Mouse (Mus musculus) midbrain, postnatal 0 days (tissue): ENCODE measurements at regions not wholly inside any gene's neighbourhood (a gene's known extent, or its start where the extent isn't known, plus 50 kb on each side); places are given as distances from the start of the nearest gene placed in this dataset.
A peak's percentile ranks its signal among the peaks of the same experiment; 100 is the strongest.

Source experiments
- ATAC-seq: fragments of 200-750 bp; cut with Nextera tagmentation; 2 replicates; pipeline ENCODE4 v1.8.0; 2017; ENCODE audit warnings: moderate number of reproducible peaks, mild to moderate bottlenecking, moderate TSS enrichment, moderate library complexity; ENCODE audit not compliant: low FRiP score
- DNase-seq: peaks from one replicate; pipeline ENCODE4 v3.0.0-alpha.2; 2015; ENCODE audit warnings: low spot score
- H3K27ac ChIP-seq: fragments of 300-500 bp; sonication (generic); 2 replicates; pipeline ENCODE4 v1.5.1; 2014; ENCODE audit warnings: low read depth, mild to moderate bottlenecking, low read length, mixed read lengths
- H3K27me3 ChIP-seq: fragments of 300-500 bp; sonication (generic); 2 replicates; pipeline ENCODE4 v1.6.1; 2014; ENCODE audit warnings: low read length, control low read depth, mixed read lengths; ENCODE audit not compliant: insufficient read depth
- H3K36me3 ChIP-seq: fragments of 300-500 bp; sonication (generic); 2 replicates; pipeline ENCODE4 v1.6.1; 2014; ENCODE audit warnings: low read length, control low read depth, mixed read lengths; ENCODE audit not compliant: insufficient read depth
- H3K4me1 ChIP-seq: fragments of 300-500 bp; sonication (generic); 2 replicates; pipeline ENCODE4 v1.6.1; 2014; ENCODE audit warnings: mild to moderate bottlenecking, control low read depth, antibody characterized with exemption, low read length, mixed read lengths; ENCODE audit not compliant: insufficient read depth
- H3K4me2 ChIP-seq: fragments of 300-500 bp; sonication (generic); 2 replicates; pipeline ENCODE4 v1.6.1; 2014; ENCODE audit warnings: low read depth, mild to moderate bottlenecking, low read length, mixed read lengths; ENCODE audit not compliant: poor library complexity, severe bottlenecking
- H3K4me3 ChIP-seq: fragments of 300-500 bp; sonication (generic); 2 replicates; pipeline ENCODE4 v1.5.1; 2014; ENCODE audit warnings: low read depth, mild to moderate bottlenecking, low read length, moderate library complexity
- H3K9ac ChIP-seq: fragments of 300-500 bp; sonication (generic); replicated peaks from 2 replicates; pipeline ENCODE4 v1.6.1; 2014; ENCODE audit warnings: mild to moderate bottlenecking, low read length, moderate library complexity, mixed read lengths; ENCODE audit not compliant: poor library complexity, severe bottlenecking
- H3K9me3 ChIP-seq: fragments of 300-500 bp; sonication (generic); 2 replicates; pipeline ENCODE4 v1.6.1; 2016; ENCODE audit warnings: low read length, control low read depth
- CTCF ChIP-seq: IDR thresholded peaks from 2 replicates; pipeline ENCODE4 v1.5.1; 2016; ENCODE audit warnings: antibody characterized with exemption, mild to moderate bottlenecking
- WGBS: fragments of 180-500 bp; shearing (Covaris S2); extraction: QIAGEN DNeasy Blood & Tissue Kit; methylation state at CpG from one replicate; pipeline ENCODE4 v1.1.7; 2014; 5-methylcytosine and 5-hydroxymethylcytosine counted together

DNA sequence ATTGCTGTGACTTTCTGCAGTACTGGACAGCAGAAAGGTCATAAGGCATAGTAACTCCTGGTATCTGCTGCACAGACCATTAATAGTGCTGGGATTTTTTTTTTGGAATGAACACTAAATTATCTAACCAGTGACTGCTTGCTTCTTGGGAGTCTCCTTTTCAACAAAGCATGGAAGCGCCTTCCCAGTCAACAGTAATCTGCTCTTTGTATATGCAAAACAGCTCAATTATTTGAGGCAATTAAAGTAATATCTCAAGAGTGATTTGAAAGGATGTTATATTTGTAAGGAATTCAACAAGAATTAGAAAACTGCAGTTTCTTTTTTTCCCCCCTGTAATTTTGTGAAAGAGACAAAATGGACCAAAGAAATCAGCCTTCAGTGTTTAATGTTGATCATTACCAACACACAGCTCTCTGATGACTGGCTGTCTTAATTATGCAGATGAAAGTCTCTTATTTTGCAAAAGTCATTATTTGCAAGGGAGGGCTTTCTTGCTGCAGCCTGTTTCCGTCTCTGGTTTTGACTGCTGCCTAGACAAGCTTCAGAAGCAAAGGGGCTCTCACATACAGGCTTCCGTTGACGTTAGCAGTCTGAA is 260.3 kb upstream of the Arpp21 start:
- Histone ChIP-seq H3K36me3 (no peaks in the 10 kb centered on the region), H3K4me1 (no peaks in the 10 kb centered on the region), H3K27ac (no peak overlapping the region), H3K4me3 (no peak overlapping the region), H3K9ac (no peak overlapping the region), H3K27me3 (no peaks in the 10 kb centered on the region), H3K9me3 (no peaks in the 10 kb centered on the region), H3K4me2 (no peak overlapping the region)
- DNase-seq, result no peak
- WGBS, result 75% methylated on average over 4 of the region's 4 CpGs
- no peak for TF ChIP-seq CTCF
- no peak for ATAC-seq

DNA sequence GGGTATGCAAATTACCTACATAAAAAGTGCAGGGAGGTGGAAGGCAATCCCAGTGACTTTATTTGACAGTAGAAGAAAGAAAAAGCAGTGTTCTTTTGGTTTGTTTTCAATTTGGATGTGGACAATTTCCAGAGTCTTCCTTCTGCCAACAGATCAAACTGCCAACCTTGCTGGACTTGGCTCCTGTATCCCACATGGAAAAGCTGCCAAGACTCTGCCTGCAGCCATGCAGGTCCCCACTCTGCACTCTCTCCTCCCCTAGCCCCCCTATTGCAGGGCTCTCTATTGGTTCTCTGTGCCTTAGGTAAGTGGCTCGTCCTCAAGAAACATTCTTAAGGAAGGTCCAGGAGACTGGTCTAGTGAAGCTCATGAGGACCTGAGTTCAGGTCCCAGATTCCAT is 255.2 kb upstream of the Arpp21 start:
- H3K9ac ChIP-seq, result no peak overlapping the region
- no peaks in the 10 kb centered on the region for H3K36me3 ChIP-seq
- H3K9me3 ChIP-seq, result no peaks in the 10 kb centered on the region
- no peak for TF ChIP-seq CTCF
- ATAC-seq, result no peak; the same call in 1 of the 2 replicates
- WGBS, result 76% methylated on average over 1 of the region's 1 CpGs
- no peak overlapping the region for H3K27ac ChIP-seq
- H3K4me3 ChIP-seq, result no peak overlapping the region
- no peaks in the 10 kb centered on the region for H3K27me3 ChIP-seq
- H3K4me2 ChIP-seq, result no peak overlapping the region
- H3K4me1 ChIP-seq, result no peaks in the 10 kb centered on the region
- peak; percentile 76 for DNase-seq

DNA sequence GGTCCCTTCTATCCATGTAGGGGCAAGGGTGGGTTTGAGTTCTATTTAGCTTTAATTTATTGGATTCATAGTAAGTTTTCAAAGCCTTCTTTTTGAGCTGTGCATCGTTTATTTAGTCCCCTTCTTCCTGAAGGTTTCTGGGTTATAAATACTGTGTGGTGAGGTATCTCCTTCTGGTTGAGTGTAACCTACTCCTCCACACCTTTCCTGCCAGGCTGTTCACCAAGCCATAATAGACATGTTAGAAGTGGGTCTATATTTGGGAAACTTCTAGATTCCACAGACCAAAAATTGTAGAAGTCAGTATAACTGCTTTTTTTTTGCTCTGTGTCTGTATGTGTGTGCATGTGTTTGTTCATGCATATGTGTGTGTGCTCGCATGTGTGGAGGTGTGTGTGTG is 240.9 kb upstream of the Arpp21 start:
- WGBS, result 89% methylated on average over 2 of the region's 2 CpGs

DNA sequence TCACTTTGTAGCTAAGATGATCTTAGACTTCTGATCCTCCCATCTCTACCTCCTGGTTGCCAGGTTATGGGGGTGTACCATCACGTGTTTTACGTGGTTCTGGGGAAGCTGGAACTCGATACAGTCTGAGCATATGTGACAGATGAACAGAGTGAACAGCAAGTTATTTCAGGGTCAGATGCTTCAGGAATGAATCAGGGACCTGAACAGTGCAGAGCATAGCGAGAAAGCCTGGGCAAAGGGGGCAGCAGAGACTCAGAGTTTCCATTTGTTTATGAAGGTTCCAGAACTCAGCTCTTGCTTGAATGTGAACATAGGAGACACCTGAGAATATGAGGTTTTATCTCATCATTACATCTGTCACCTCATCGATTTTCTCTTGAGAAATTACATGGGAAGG is 221.9 kb upstream of the Arpp21 start:
- Histone ChIP-seq H3K9ac (no peak overlapping the region), H3K27ac (no peak overlapping the region), H3K4me2 (no peak overlapping the region), H3K4me3 (no peak overlapping the region), H3K4me1 (peaks cover 3% of the 10 kb centered on the region; the same call in 1 of the 2 replicates), H3K27me3 (no peaks in the 10 kb centered on the region), H3K36me3 (no peaks in the 10 kb centered on the region), H3K9me3 (no peaks in the 10 kb centered on the region)
- WGBS, result 80% methylated on average over 5 of the region's 5 CpGs
- ATAC-seq (no peak), DNase-seq (no peak)
- TF ChIP-seq CTCF, result no peak

More for the DNA sequence above, 240.9 kb upstream of the Arpp21 start:
- Histone ChIP-seq H3K4me2 (no peak overlapping the region), H3K27me3 (no peaks in the 10 kb centered on the region), H3K9ac (no peak overlapping the region), H3K36me3 (no peaks in the 10 kb centered on the region), H3K9me3 (no peaks in the 10 kb centered on the region), H3K27ac (no peak overlapping the region), H3K4me1 (no peaks in the 10 kb centered on the region), H3K4me3 (no peak overlapping the region)
- TF ChIP-seq CTCF, result no peak
- DNase-seq (no peak), ATAC-seq (no peak)

DNA sequence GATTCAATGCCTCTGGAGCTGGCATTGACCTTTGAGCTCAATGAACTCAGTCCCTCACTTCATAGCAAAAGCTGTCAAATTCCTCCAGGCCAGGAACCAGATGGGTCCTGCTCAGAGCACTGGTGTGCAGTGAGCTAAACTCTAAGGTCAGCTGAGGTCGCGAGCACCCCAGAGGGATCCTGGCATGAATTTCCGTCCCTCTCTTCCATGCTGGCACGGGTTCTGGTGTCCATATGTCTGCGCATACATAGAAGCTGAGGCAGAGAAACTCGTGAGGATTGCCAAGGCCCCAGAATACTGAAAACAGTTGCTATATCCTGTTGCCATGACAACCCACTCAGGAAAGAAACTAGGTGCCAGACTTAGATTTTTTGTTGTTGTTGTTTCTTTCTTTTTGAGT is 219.0 kb upstream of the Arpp21 start:
- Histone ChIP-seq H3K36me3 (no peaks in the 10 kb centered on the region), H3K9me3 (no peaks in the 10 kb centered on the region), H3K9ac (no peak overlapping the region), H3K4me3 (no peak overlapping the region), H3K27me3 (no peaks in the 10 kb centered on the region), H3K4me2 (no peak overlapping the region), H3K27ac (no peak overlapping the region), H3K4me1 (peaks cover 3% of the 10 kb centered on the region; the same call in 1 of the 2 replicates)
- WGBS, result 41% methylated on average over 6 of the region's 6 CpGs
- ATAC-seq, result peak; percentile 31; the same call in 1 of the 2 replicates
- no peak for TF ChIP-seq CTCF
- DNase-seq, result peak; percentile 90

DNA sequence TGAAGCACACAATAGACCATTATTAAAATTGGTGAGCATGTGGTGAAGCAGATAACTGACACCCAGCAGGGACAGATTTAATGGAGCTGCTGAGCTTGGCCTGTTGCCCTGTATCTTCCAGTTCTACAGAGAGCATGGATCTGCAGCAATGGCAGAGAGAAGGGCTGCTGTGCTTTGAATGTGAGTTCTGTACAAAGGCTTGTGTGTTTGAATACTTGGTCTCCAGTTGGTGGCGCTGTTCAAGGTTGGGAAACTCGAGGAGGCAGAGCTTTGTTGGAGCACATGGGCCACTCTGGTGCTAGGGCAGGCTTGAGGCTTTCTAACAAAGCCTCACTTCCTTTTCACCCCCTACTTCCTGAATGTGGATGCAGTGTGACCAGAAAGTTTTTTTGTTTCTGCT is 211.8 kb upstream of the Arpp21 start:
- Histone ChIP-seq H3K27me3 (no peaks in the 10 kb centered on the region), H3K4me3 (no peak overlapping the region), H3K27ac (0 out of 2 replicates have a peak overlapping the region, but pooled peaks have one; percentile 18), H3K9ac (no peak overlapping the region), H3K9me3 (no peaks in the 10 kb centered on the region), H3K36me3 (no peaks in the 10 kb centered on the region), H3K4me2 (no peak overlapping the region), H3K4me1 (no peaks in the 10 kb centered on the region)
- peak; percentile 61 for TF ChIP-seq CTCF
- ATAC-seq, result no peak; the same call in 1 of the 2 replicates
- DNase-seq, result peak; percentile 79
- WGBS, result 10% methylated on average over 2 of the region's 2 CpGs
